Mouse (Mus musculus) thymus, adult 2 months (tissue): ENCODE results near the gene Wdr17. TPM values are rescaled to one million over a fixed set of nuclear protein-coding genes. Genes with fewer than 3 reads are reported as not detected.

Source experiments
- DNase-seq: peaks from one replicate; pipeline ENCODE4 v3.0.0; 2021
- H3K27ac ChIP-seq: fragments of 200-500 bp; 2 replicates; pipeline ENCODE4 v1.5.1; 2012; ENCODE audit warnings: low read length, control low read depth; ENCODE audit not compliant: control insufficient read depth, insufficient read depth
- H3K27me3 ChIP-seq: fragments of 200-500 bp; 2 replicates; pipeline ENCODE4 v1.6.1; 2012; ENCODE audit warnings: mild to moderate bottlenecking, low read length, moderate library complexity, mixed read lengths; ENCODE audit not compliant: control insufficient read depth, insufficient read depth
- H3K36me3 ChIP-seq: fragments of 200-500 bp; 2 replicates; pipeline ENCODE4 v1.6.1; 2012; ENCODE audit warnings: mild to moderate bottlenecking, low read length, moderate library complexity; ENCODE audit not compliant: control insufficient read depth, insufficient read depth
- H3K4me1 ChIP-seq: fragments of 200-500 bp; replicated peaks from 2 replicates; pipeline ENCODE4 v1.6.1; 2012; ENCODE audit warnings: low read length; ENCODE audit not compliant: control insufficient read depth, insufficient read depth
- H3K4me3 ChIP-seq: fragments of 200-500 bp; 2 replicates; pipeline ENCODE4 v1.5.1; 2012; ENCODE audit warnings: mild to moderate bottlenecking, low read length, control low read depth, moderate library complexity; ENCODE audit not compliant: control insufficient read depth, insufficient read depth
- CTCF ChIP-seq: fragments of 200-500 bp; IDR thresholded peaks from 2 replicates; pipeline ENCODE4 v1.5.1; 2012; ENCODE audit warnings: mild to moderate bottlenecking, control low read depth, low read length, moderate library complexity, borderline replicate concordance; ENCODE audit not compliant: control insufficient read depth, poor library complexity, insufficient read depth; ENCODE audit errors: extremely low read depth
- POLR2A ChIP-seq: fragments of 200-500 bp; IDR thresholded peaks from 2 replicates; pipeline ENCODE4 v1.6.1; 2012; ENCODE audit warnings: mild to moderate bottlenecking, low read length, control low read depth, moderate library complexity; ENCODE audit not compliant: control insufficient read depth, poor library complexity, insufficient read depth; ENCODE audit errors: extremely low read depth
- WGBS: fragments of 180-500 bp; shearing (Covaris S2); methylation state at CpG from one replicate; pipeline ENCODE4 v1.1.7; 2018; 5-methylcytosine and 5-hydroxymethylcytosine counted together
- polyA plus RNA-seq: library from polyadenylated mRNA; depleted of rRNA; stranded (reverse); fragments of >200 nt; gene quantifications from 2 replicates; pipeline ENCODE4 v1.2.3, GENCODE M21; 2012

Gene Wdr17
- polyA plus RNA-seq, 1 experiment = not detected

- no peaks in the 10 kb centered on the region for H3K27me3 ChIP-seq
- no peaks in the 10 kb centered on the region for H3K36me3 ChIP-seq
- no peak for DNase-seq
- H3K4me3 ChIP-seq = no peak overlapping the region
- TF ChIP-seq CTCF (no peak), POLR2A (no peak)
- H3K4me1 ChIP-seq = no peaks in the 10 kb centered on the region
- 96% methylated on average over 5 of the region's 5 CpGs for WGBS
- no peak overlapping the region for H3K27ac ChIP-seq
Observed at GRCm38 (mm10) chr8:54836029-54836959, 50.7 kb downstream of the Wdr17 start.

- no peaks in the 10 kb centered on the region for H3K36me3 ChIP-seq
- H3K4me3 ChIP-seq = no peak overlapping the region
- 15% methylated on average over 4 of the region's 4 CpGs for WGBS
- H3K27ac ChIP-seq = no peak overlapping the region
- H3K27me3 ChIP-seq = no peaks in the 10 kb centered on the region
- no peak for TF ChIP-seq POLR2A
- TF ChIP-seq CTCF = no peak
- DNase-seq = no peak
- H3K4me1 ChIP-seq = no peaks in the 10 kb centered on the region
Observed at GRCm38 (mm10) chr8:54829794-54830426, 57.1 kb downstream of the Wdr17 start.

- Histone ChIP-seq H3K4me1 (no peaks in the 10 kb centered on the region), H3K27me3 (no peaks in the 10 kb centered on the region), H3K4me3 (no peak overlapping the region), H3K36me3 (no peaks in the 10 kb centered on the region), H3K27ac (no peak overlapping the region)
- 88% methylated on average over 2 of the region's 2 CpGs for WGBS
- TF ChIP-seq POLR2A = no peak
- no peak for TF ChIP-seq CTCF
- no peak for DNase-seq
Observed at GRCm38 (mm10) chr8:54827974-54828373, 59.0 kb downstream of the Wdr17 start.

- WGBS = 93% methylated on average over 5 of the region's 5 CpGs
- Histone ChIP-seq H3K27ac (no peak overlapping the region), H3K4me1 (no peaks in the 10 kb centered on the region)
Observed at GRCm38 (mm10) chr8:54822956-54823355, 64.0 kb downstream of the Wdr17 start.

GRCm38 (mm10) chr8:54818651-54819050 is 68.3 kb downstream of the Wdr17 start:
- H3K27me3 ChIP-seq = no peaks in the 10 kb centered on the region
- H3K4me3 ChIP-seq = no peak overlapping the region
- no peak for DNase-seq
- H3K36me3 ChIP-seq = no peaks in the 10 kb centered on the region
- no peaks in the 10 kb centered on the region for H3K4me1 ChIP-seq
- H3K27ac ChIP-seq = no peak overlapping the region
- no peak for TF ChIP-seq CTCF
- no peak for TF ChIP-seq POLR2A

More at GRCm38 (mm10) chr8:54822956-54823355, 64.0 kb downstream of the Wdr17 start:
- H3K4me3 ChIP-seq = no peak overlapping the region
- no peak for DNase-seq
- H3K36me3 ChIP-seq = no peaks in the 10 kb centered on the region
- TF ChIP-seq POLR2A (no peak), CTCF (no peak)
- no peaks in the 10 kb centered on the region for H3K27me3 ChIP-seq

GRCm38 (mm10) chr8:54808217-54808616 is 78.8 kb downstream of the Wdr17 start:
- Histone ChIP-seq H3K4me3 (no peak overlapping the region), H3K27me3 (no peaks in the 10 kb centered on the region), H3K4me1 (no peaks in the 10 kb centered on the region), H3K36me3 (no peaks in the 10 kb centered on the region), H3K27ac (no peak overlapping the region)
- TF ChIP-seq POLR2A = no peak
- no peak for TF ChIP-seq CTCF
- 71% methylated on average over 6 of the region's 6 CpGs for WGBS
- DNase-seq = no peak
